Mouse (Mus musculus): Measurements from ENCODE around the gene Osbpl3. TPM values are rescaled to one million over a fixed set of nuclear protein-coding genes. Genes with fewer than 3 reads are reported as not detected.

Gene Osbpl3
- polyA plus RNA-seq, 1 experiment = 9.6 TPM

DNA sequence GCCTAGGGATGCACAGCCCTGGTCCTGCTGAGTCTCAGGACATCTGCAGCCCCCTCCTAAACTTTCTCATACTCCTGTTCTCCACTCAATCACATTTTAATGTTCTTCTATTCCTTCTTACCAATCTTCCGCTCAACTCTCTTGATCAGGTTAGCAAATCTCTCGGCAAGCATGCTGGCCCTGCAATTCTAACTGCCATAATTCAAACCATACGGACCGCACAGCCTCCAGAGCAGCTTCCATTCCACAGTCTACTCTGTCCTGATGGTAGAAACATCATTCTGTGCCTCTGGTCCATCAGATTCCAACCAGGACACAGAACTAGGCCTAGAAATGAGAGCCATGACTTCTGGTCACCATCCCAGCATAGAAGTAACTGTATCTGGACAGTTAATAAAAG, 76.3 kb downstream of the Osbpl3 start:
- 98% methylated on average over 4 of the region's 4 CpGs for WGBS
- Histone ChIP-seq H3K27ac (ENCODE audit: insufficient read depth, low read length) (no peak overlapping the region), H3K4me1 (ENCODE audit: control insufficient read depth, insufficient read depth, low read length) (no peaks in the 10 kb centered on the region; the same call in 1 of the 2 replicates), H3K4me3 (replicated peaks; ENCODE audit: insufficient read depth, low read depth, low read length) (no peak overlapping the region), H3K27me3 (ENCODE audit: control insufficient read depth, insufficient read depth, low read length) (no peaks in the 10 kb centered on the region)
- DNase-seq = no peak
- TF ChIP-seq CTCF (IDR thresholded peaks at IDR 0.05; ENCODE audit: borderline replicate concordance, insufficient read depth, low read depth, low read length) = no peak
- TF ChIP-seq POLR2A (IDR thresholded peaks at IDR 0.05; ENCODE audit: borderline replicate concordance, insufficient read depth, low read length) = no peak

DNA sequence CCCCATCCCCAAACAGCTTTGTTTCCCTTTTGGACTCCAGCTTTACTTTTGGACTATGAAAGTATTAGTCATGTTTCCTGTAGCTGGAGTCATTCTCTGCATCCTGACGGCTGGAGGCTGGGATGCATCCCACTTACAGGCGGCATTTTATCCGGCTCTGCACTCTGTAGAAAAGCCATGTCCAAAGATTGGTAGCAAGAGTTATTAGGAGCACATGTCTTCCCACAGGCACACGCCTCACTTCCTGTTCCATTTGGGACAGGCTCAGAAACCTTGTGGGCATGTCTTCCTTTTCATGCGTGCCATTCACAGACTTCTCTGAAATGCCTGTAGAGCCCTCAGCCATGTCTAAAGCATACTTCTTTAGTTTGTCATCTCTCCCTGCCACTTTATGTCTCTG, 76.9 kb downstream of the Osbpl3 start:
- TF ChIP-seq CTCF (IDR thresholded peaks at IDR 0.05; ENCODE audit: borderline replicate concordance, insufficient read depth, low read depth, low read length) = no peak
- TF ChIP-seq POLR2A (IDR thresholded peaks at IDR 0.05; ENCODE audit: borderline replicate concordance, insufficient read depth, low read length) = no peak
- DNase-seq = no peak
- H3K4me1 ChIP-seq (ENCODE audit: control insufficient read depth, insufficient read depth, low read length) = no peaks in the 10 kb centered on the region; the same call in 1 of the 2 replicates
- no peak overlapping the region for H3K27ac ChIP-seq (ENCODE audit: insufficient read depth, low read length)
- WGBS = 78% methylated on average over 5 of the region's 5 CpGs
- H3K4me3 ChIP-seq (replicated peaks; ENCODE audit: insufficient read depth, low read depth, low read length) = no peak overlapping the region
- H3K27me3 ChIP-seq (ENCODE audit: control insufficient read depth, insufficient read depth, low read length) = no peaks in the 10 kb centered on the region

DNA sequence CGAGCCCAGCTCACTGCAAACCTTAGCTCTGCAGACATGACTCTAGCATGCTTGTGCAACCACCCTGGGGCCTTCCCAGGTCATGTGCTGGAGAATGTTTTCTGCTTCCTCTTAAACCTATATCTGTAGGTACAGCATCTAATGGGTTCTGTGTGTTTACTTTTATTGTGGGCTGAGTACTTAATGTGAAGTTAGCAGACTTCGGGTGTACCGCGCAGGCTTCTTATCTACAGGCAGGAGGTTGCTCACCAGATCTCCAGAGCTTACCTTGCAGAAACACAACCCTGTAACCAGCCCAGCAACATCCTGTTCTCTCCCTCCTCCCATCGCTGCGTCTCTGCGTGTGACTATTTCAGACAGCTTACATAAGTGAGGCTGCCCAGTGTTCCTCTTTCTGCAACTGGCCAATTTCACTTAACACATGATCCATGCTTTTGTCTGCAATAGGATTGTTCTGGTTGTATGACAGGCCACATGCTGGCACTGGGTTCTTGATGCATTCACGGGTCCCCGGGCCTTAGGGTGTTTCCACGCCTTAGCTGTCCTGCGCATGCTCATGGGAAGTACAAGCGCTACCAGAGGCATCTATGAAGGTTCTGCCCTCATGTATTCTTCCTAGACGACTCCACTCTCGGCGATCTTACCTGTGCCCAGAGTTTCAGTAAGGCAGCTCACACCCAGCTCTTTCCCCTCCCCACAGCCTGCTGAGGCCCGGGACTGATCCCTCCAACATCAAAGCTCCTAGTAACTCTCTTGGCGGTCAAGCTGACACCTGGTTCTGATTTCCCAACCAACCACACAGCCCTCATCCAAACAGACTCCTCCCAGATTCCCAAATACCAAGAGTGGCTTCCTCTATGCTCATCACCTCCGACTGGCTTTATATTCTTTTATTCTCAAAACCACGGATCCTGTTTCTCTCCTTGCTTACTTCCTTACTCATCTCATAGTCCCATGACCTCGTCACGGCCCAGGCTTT, 78.0 kb downstream of the Osbpl3 start:
- WGBS = 91% methylated on average over 21 of the region's 21 CpGs
- no peak for DNase-seq
- Histone ChIP-seq H3K27me3 (ENCODE audit: control insufficient read depth, insufficient read depth, low read length) (no peaks in the 10 kb centered on the region), H3K4me3 (replicated peaks; ENCODE audit: insufficient read depth, low read depth, low read length) (no peak overlapping the region), H3K27ac (ENCODE audit: insufficient read depth, low read length) (no peak overlapping the region), H3K4me1 (ENCODE audit: control insufficient read depth, insufficient read depth, low read length) (no peaks in the 10 kb centered on the region; the same call in 1 of the 2 replicates)
- no peak for TF ChIP-seq CTCF (IDR thresholded peaks at IDR 0.05; ENCODE audit: borderline replicate concordance, insufficient read depth, low read depth, low read length)
- no peak for TF ChIP-seq POLR2A (IDR thresholded peaks at IDR 0.05; ENCODE audit: borderline replicate concordance, insufficient read depth, low read length)

DNA sequence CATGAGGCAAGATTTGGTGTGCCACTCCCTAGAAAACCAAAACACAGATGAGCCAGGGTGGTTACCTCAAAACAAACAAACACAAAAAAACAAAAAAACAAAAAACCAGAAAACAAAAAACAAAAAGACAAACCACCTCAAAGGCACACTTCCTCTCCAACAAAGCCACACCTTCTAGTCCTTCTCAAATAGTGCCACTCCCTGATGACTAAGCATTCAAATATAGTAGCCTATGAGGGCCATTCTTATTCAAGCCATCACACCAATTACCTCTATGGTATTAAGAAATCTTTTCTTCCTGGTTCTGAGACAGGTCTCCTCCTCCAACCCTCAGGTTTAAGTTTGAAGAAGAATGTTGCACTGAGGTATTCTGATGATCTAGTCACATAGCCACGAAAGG, 79.3 kb downstream of the Osbpl3 start:
- H3K4me3 ChIP-seq (replicated peaks; ENCODE audit: insufficient read depth, low read depth, low read length) = no peak overlapping the region
- 96% methylated on average over 1 of the region's 1 CpGs for WGBS
- no peaks in the 10 kb centered on the region for H3K27me3 ChIP-seq (ENCODE audit: control insufficient read depth, insufficient read depth, low read length)
- no peak for DNase-seq
- TF ChIP-seq POLR2A (IDR thresholded peaks at IDR 0.05; ENCODE audit: borderline replicate concordance, insufficient read depth, low read length) (no peak), CTCF (IDR thresholded peaks at IDR 0.05; ENCODE audit: borderline replicate concordance, insufficient read depth, low read depth, low read length) (no peak)
- H3K4me1 ChIP-seq (ENCODE audit: control insufficient read depth, insufficient read depth, low read length) = no peaks in the 10 kb centered on the region; the same call in 1 of the 2 replicates
- H3K27ac ChIP-seq (ENCODE audit: insufficient read depth, low read length) = no peak overlapping the region

DNA sequence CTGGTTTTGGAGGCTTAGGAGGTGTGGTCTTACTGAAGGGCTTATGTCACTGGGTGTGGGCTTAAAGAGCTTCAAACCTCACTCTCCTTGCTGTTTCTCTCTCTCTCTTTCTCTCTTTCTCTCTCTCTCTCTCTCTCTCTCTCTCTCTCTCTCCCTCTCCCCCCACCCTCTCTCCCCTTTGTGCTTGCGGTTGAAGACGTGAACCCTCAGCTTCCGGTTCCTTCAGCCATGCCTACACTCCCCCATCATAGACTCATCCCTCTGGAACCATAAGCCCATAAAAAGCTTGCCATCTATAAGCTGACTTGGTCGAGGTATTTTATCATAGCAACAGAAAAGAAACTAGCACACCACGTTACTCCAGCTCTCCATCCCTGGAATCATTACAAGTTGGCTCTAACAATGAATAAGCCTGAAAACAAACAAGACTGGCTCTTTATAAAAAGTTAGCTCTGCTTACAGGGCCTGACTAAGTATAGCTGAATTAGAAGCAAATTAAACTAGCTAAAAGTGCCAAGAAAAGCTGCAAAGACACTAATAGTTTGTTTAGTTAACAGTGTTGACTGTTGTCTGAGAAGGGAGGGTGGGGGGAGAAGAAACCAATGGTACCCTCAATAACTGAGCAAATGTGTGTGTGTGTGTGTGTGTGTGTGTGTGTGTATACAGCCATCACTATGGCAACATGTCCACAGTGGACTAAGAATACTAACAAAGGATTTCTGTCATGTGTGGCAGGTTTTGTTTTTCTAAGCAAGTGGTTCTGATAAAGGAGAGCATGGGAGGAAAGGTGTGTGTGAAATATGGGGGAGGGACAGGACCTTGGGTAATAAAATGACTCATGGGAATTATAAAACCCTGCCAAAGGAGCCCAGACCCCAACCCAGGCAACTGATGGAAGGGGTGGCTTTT, 83.2 kb downstream of the Osbpl3 start:
- H3K4me3 ChIP-seq (replicated peaks; ENCODE audit: insufficient read depth, low read depth, low read length) = no peak overlapping the region
- DNase-seq = no peak
- no peaks in the 10 kb centered on the region; the same call in 1 of the 2 replicates for H3K27me3 ChIP-seq (ENCODE audit: control insufficient read depth, insufficient read depth, low read length)
- H3K4me1 ChIP-seq (ENCODE audit: control insufficient read depth, insufficient read depth, low read length) = peaks cover 2% of the 10 kb centered on the region
- no peak for TF ChIP-seq CTCF (IDR thresholded peaks at IDR 0.05; ENCODE audit: borderline replicate concordance, insufficient read depth, low read depth, low read length)
- WGBS = 65% methylated on average over 5 of the region's 5 CpGs
- H3K27ac ChIP-seq (ENCODE audit: insufficient read depth, low read length) = no peak overlapping the region

DNA sequence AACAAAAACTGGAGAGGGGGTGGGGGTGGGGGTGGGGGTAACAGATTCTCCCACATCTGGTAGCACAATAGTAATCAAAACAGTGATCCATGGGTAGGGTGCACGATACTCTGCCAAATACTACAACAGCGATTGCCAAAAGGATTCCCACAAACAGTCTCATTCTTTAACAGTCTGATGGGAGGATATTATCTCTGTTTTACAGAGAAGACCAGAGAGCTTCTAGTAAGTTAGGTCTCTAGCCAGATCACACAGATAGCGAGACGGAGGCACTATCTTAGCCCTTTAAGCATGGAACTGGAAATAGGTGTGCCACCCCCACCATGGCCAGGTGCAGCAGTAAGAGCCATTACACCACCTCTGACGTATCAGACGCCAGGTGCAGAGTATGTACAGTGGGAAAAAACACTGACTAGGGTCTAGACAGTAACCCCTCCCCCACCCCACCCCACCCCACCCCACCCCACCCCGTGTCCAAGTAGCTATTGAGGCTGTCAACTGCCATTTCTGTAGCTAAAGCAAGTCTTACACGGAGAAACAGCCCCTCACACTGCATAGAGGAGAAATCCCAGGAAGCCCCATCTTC, 84.4 kb downstream of the Osbpl3 start:
- DNase-seq = no peak
- Histone ChIP-seq H3K4me1 (ENCODE audit: control insufficient read depth, insufficient read depth, low read length) (peaks cover 13% of the 10 kb centered on the region), H3K4me3 (replicated peaks; ENCODE audit: insufficient read depth, low read depth, low read length) (no peak overlapping the region), H3K27ac (ENCODE audit: insufficient read depth, low read length) (no peak overlapping the region), H3K27me3 (ENCODE audit: control insufficient read depth, insufficient read depth, low read length) (no peaks in the 10 kb centered on the region; the same call in 1 of the 2 replicates)
- WGBS = 90% methylated on average over 8 of the region's 8 CpGs
- TF ChIP-seq CTCF (IDR thresholded peaks at IDR 0.05; ENCODE audit: borderline replicate concordance, insufficient read depth, low read depth, low read length) = no peak
- TF ChIP-seq POLR2A (IDR thresholded peaks at IDR 0.05; ENCODE audit: borderline replicate concordance, insufficient read depth, low read length) = no peak

DNA sequence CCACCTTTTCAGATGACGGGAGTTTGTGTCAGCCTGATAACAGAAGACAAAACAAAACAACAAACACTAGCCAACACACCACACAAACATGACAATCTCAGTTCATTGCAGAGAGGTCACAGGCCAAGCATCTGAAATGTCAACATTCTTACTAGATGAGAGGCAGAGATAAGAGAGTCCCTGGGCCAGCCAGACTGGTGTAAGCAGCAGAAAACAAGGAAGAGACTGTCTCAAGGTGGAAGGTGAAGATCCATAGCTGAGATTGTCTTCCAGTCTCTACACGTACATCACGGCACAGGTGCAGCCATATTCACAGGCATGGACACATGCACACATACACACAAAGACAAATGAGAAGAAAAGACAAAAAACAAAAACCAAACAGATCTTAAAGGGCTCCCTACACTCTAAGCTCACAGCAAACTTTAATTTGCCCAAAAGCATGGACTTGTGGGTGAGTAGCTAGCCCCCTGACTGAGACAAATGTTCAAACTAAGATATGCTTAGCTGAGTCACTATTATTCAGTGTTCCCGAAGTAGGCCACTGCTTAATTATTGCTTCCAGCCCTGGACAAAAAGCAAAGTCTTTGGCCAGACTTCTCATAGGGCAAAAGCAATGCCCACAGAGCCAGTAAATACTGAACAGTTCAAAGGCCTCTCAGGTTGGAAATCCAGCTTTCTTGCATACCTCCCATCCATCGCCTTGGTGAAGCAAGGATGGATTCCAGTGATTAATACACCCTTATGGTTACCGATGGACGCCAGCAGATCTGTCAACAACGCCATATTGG, 87.3 kb downstream of the Osbpl3 start:
- Histone ChIP-seq H3K4me3 (replicated peaks; ENCODE audit: insufficient read depth, low read depth, low read length) (no peak overlapping the region), H3K27ac (ENCODE audit: insufficient read depth, low read length) (no peak overlapping the region), H3K27me3 (ENCODE audit: control insufficient read depth, insufficient read depth, low read length) (no peaks in the 10 kb centered on the region; the same call in 1 of the 2 replicates), H3K4me1 (ENCODE audit: control insufficient read depth, insufficient read depth, low read length) (peaks cover 15% of the 10 kb centered on the region)
- DNase-seq = no peak
- TF ChIP-seq CTCF (IDR thresholded peaks at IDR 0.05; ENCODE audit: borderline replicate concordance, insufficient read depth, low read depth, low read length) = no peak
- no peak for TF ChIP-seq POLR2A (IDR thresholded peaks at IDR 0.05; ENCODE audit: borderline replicate concordance, insufficient read depth, low read length)
- WGBS = 95% methylated on average over 8 of the region's 8 CpGs
